Mouse (Mus musculus) forebrain, embryonic 10.5 days (tissue): ENCODE data around the gene Me1. TPM values are rescaled to one million over a fixed set of nuclear protein-coding genes. Genes with fewer than 3 reads are reported as not detected.
A peak's percentile ranks its signal among the peaks of the same experiment; 100 is the strongest.

Experiments used
- DNase-seq: peaks from one replicate; pipeline ENCODE4 v3.0.0-alpha.2; 2017; ENCODE audit warnings: low spot score; ENCODE audit errors: extremely low spot score
- H3K27ac ChIP-seq: fragments of 300-500 bp; sonication (generic); 2 replicates; pipeline ENCODE4 v1.5.1; 2016; ENCODE audit warnings: mild to moderate bottlenecking
- H3K27me3 ChIP-seq: fragments of 300-500 bp; sonication (generic); 2 replicates; pipeline ENCODE4 v1.6.1; 2016; ENCODE audit warnings: mild to moderate bottlenecking; ENCODE audit not compliant: poor library complexity, severe bottlenecking
- H3K36me3 ChIP-seq: fragments of 300-500 bp; sonication (generic); replicated peaks from 2 replicates; pipeline ENCODE4 v1.6.1; 2016; ENCODE audit warnings: mild to moderate bottlenecking, moderate library complexity
- H3K4me1 ChIP-seq: fragments of 300-500 bp; sonication (generic); 2 replicates; pipeline ENCODE4 v1.6.1; 2016
- H3K4me3 ChIP-seq: fragments of 300-500 bp; sonication (generic); 2 replicates; pipeline ENCODE4 v1.5.1; 2016; ENCODE audit warnings: mild to moderate bottlenecking, moderate library complexity
- H3K9me3 ChIP-seq: fragments of 300-500 bp; sonication (generic); 2 replicates; pipeline ENCODE4 v1.6.1; 2016; ENCODE audit warnings: mild to moderate bottlenecking, moderate library complexity
- WGBS: fragments of 180-500 bp; shearing (Covaris S2); methylation state at CpG from one replicate; pipeline ENCODE4 v1.1.7; 2016; 5-methylcytosine and 5-hydroxymethylcytosine counted together
- polyA plus RNA-seq: library from polyadenylated mRNA; unstranded; fragments of >200 nt; fragmentation: Nextera tagmentation; extraction: Ambion mirVana; gene quantifications from 2 replicates; pipeline ENCODE4 v1.2.1, GENCODE M21; 2016

Gene Me1
- polyA plus RNA-seq, 1 experiment from 2014 or later: 8.1 TPM

GRCm38 (mm10) chr9:86638771-86639170, 57.0 kb downstream of the Me1 start:
- DNase-seq: no peak
- Histone ChIP-seq H3K9me3 (no peaks in the 10 kb centered on the region), H3K27ac (no peak overlapping the region), H3K36me3 (no peaks in the 10 kb centered on the region), H3K27me3 (no peaks in the 10 kb centered on the region), H3K4me1 (no peaks in the 10 kb centered on the region), H3K4me3 (no peak overlapping the region)
- WGBS: 75% methylated on average over 6 of the region's 6 CpGs

GRCm38 (mm10) chr9:86631153-86631552, 64.6 kb downstream of the Me1 start:
- WGBS: 92% methylated on average over 7 of the region's 7 CpGs
- Histone ChIP-seq H3K9me3 (no peaks in the 10 kb centered on the region), H3K4me3 (no peak overlapping the region), H3K4me1 (peaks cover 8% of the 10 kb centered on the region; the same call in 1 of the 2 replicates), H3K36me3 (no peaks in the 10 kb centered on the region), H3K27me3 (no peaks in the 10 kb centered on the region), H3K27ac (no peak overlapping the region)
- DNase-seq: no peak

- H3K4me3 ChIP-seq: no peak overlapping the region
- peaks cover 8% of the 10 kb centered on the region; the same call in 1 of the 2 replicates for H3K4me1 ChIP-seq
- DNase-seq: no peak
- H3K27ac ChIP-seq: no peak overlapping the region
- no peaks in the 10 kb centered on the region for H3K36me3 ChIP-seq
- no peaks in the 10 kb centered on the region for H3K9me3 ChIP-seq
- no peaks in the 10 kb centered on the region for H3K27me3 ChIP-seq
- WGBS: 78% methylated on average over 5 of the region's 5 CpGs
These were observed 65.3 kb downstream of the Me1 start for GRCm38 (mm10) chr9:86630352-86630931.

GRCm38 (mm10) chr9:86629379-86629778, 66.4 kb downstream of the Me1 start:
- Histone ChIP-seq H3K4me1 (peaks cover 8% of the 10 kb centered on the region; the same call in 1 of the 2 replicates), H3K36me3 (no peaks in the 10 kb centered on the region), H3K4me3 (no peak overlapping the region), H3K9me3 (no peaks in the 10 kb centered on the region), H3K27ac (no peak overlapping the region), H3K27me3 (no peaks in the 10 kb centered on the region)
- WGBS: 72% methylated on average over 6 of the region's 6 CpGs
- peak; percentile 24 for DNase-seq

GRCm38 (mm10) chr9:86627745-86628496, 67.8 kb downstream of the Me1 start:
- Histone ChIP-seq H3K9me3 (no peaks in the 10 kb centered on the region), H3K27ac (no peak overlapping the region), H3K4me1 (peaks cover 8% of the 10 kb centered on the region; the same call in 1 of the 2 replicates), H3K27me3 (no peaks in the 10 kb centered on the region), H3K4me3 (no peak overlapping the region), H3K36me3 (no peaks in the 10 kb centered on the region)
- 92% methylated on average over 10 of the region's 10 CpGs for WGBS
- DNase-seq: no peak

GRCm38 (mm10) chr9:86626906-86627305, 68.8 kb downstream of the Me1 start:
- DNase-seq: no peak
- H3K36me3 ChIP-seq: no peaks in the 10 kb centered on the region
- no peaks in the 10 kb centered on the region for H3K27me3 ChIP-seq
- H3K27ac ChIP-seq: no peak overlapping the region
- peaks cover 8% of the 10 kb centered on the region; the same call in 1 of the 2 replicates for H3K4me1 ChIP-seq
- WGBS: 52% methylated on average over 3 of the region's 3 CpGs
- no peaks in the 10 kb centered on the region for H3K9me3 ChIP-seq
- H3K4me3 ChIP-seq: no peak overlapping the region

GRCm38 (mm10) chr9:86624781-86625180, 71.0 kb downstream of the Me1 start:
- Histone ChIP-seq H3K4me3 (no peak overlapping the region), H3K27ac (no peak overlapping the region), H3K36me3 (no peaks in the 10 kb centered on the region), H3K9me3 (no peaks in the 10 kb centered on the region), H3K4me1 (peaks cover 8% of the 10 kb centered on the region; the same call in 1 of the 2 replicates), H3K27me3 (no peaks in the 10 kb centered on the region)
- WGBS: 87% methylated on average over 6 of the region's 6 CpGs
- no peak for DNase-seq

GRCm38 (mm10) chr9:86624039-86624438, 71.7 kb downstream of the Me1 start:
- 91% methylated on average over 12 of the region's 12 CpGs for WGBS
- peaks cover 8% of the 10 kb centered on the region; the same call in 1 of the 2 replicates for H3K4me1 ChIP-seq
- no peaks in the 10 kb centered on the region for H3K9me3 ChIP-seq
- H3K27me3 ChIP-seq: no peaks in the 10 kb centered on the region
- H3K27ac ChIP-seq: no peak overlapping the region
- no peak for DNase-seq
- H3K4me3 ChIP-seq: no peak overlapping the region
- H3K36me3 ChIP-seq: no peaks in the 10 kb centered on the region

GRCm38 (mm10) chr9:86622062-86622461, 73.7 kb downstream of the Me1 start:
- no peak overlapping the region for H3K27ac ChIP-seq
- H3K9me3 ChIP-seq: no peaks in the 10 kb centered on the region
- H3K4me1 ChIP-seq: peaks cover 7% of the 10 kb centered on the region; the same call in 1 of the 2 replicates
- 62% methylated on average over 2 of the region's 2 CpGs for WGBS
- DNase-seq: no peak
- H3K36me3 ChIP-seq: no peaks in the 10 kb centered on the region
- no peak overlapping the region for H3K4me3 ChIP-seq
- no peaks in the 10 kb centered on the region for H3K27me3 ChIP-seq

- WGBS: 85% methylated on average over 10 of the region's 10 CpGs
- Histone ChIP-seq H3K4me1 (no peaks in the 10 kb centered on the region), H3K9me3 (no peaks in the 10 kb centered on the region), H3K27ac (no peak overlapping the region), H3K4me3 (no peak overlapping the region), H3K36me3 (no peaks in the 10 kb centered on the region), H3K27me3 (no peaks in the 10 kb centered on the region)
- no peak for DNase-seq
These were observed 76.2 kb downstream of the Me1 start for GRCm38 (mm10) chr9:86619341-86620139.

GRCm38 (mm10) chr9:86617837-86618492, 77.8 kb downstream of the Me1 start:
- 88% methylated on average over 7 of the region's 7 CpGs for WGBS
- no peak overlapping the region for H3K27ac ChIP-seq
- H3K4me1 ChIP-seq: no peaks in the 10 kb centered on the region
- DNase-seq: no peak
- H3K27me3 ChIP-seq: no peaks in the 10 kb centered on the region
- H3K4me3 ChIP-seq: no peak overlapping the region
- no peaks in the 10 kb centered on the region for H3K36me3 ChIP-seq
- H3K9me3 ChIP-seq: no peaks in the 10 kb centered on the region

- no peak overlapping the region for H3K4me3 ChIP-seq
- no peaks in the 10 kb centered on the region for H3K36me3 ChIP-seq
- H3K27ac ChIP-seq: no peak overlapping the region
- 87% methylated on average over 1 of the region's 1 CpGs for WGBS
- H3K4me1 ChIP-seq: no peaks in the 10 kb centered on the region
- no peaks in the 10 kb centered on the region for H3K9me3 ChIP-seq
- no peaks in the 10 kb centered on the region for H3K27me3 ChIP-seq
- no peak for DNase-seq
These were observed 80.0 kb downstream of the Me1 start for GRCm38 (mm10) chr9:86615765-86616164.
